Mouse (Mus musculus): ENCODE measurements at regions not wholly inside any gene's neighbourhood (a gene's known extent, or its start where the extent isn't known, plus 50 kb on each side); places are given as distances from the start of the nearest gene placed in this dataset.
"Not testable (repeated sequence)": the region's sequence is repeated elsewhere in the genome, so short reads cannot be mapped to it uniquely, and the experiment has no call there.

- intact Hi-C loops (cut with DNase I) = loop anchor here (10.0 kb wide), 1 partner anchor 158 kb away; no protein-coding TSS in a partner anchor
Measured at GRCm38 (mm10) chr8:99763012-99763411, 346.7 kb upstream of the Cdh8 start.

DNA sequence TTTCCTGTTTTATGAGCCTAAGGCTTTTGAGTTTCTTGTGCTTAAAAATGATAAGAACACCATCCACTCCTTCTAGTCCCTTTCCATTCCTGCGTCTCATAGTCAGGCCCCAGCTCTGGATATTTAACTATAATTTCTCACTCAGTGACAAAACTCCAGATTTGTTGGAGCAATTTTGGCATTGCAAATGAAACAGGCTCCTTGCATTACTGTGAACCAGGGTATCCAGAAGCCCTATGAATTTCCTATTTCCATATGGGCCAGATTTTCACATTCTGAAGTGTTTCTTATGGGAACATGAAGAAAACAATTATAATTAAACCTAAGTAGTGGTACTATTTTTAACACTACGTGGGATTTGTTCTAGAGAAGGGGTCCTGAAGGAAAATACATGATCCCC is 319.9 kb upstream of the Cdh8 start:
- intact Hi-C loops (cut with DNase I) = no loop called here

DNA sequence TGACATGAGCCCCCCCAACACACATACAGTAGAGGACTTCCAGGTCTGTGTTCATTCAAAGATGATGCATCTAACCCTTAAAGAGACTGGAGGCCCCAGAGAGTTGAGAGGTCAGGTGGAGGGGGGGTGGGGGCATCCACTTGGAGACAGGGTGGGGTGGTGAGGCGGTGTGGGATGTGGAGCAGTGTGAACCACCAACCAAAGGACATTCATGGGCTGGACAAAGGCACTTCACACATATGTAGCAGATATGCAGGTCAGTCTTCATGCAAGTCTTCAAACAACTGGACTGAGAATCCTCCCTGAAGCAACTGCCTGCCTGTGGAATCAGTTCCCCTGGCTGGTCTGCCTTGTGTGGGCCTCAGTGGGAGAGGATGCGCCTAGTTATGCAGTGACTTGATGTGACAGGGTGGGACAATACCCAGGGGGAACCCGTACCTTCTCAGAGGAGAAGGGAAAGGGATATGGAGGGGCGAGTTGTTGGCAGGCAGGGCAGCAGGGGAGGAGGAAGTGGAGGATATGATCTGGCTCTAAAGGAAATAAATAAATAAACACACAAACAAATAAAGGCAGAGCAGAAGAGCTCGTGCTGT is 308.5 kb upstream of the Cdh8 start:
- intact Hi-C loops (cut with DNase I) = no loop called here

- intact Hi-C loops (cut with DNase I) = no loop called here
Measured at GRCm38 (mm10) chr8:99718927-99719326, 302.7 kb upstream of the Cdh8 start.

- intact Hi-C loops (cut with DNase I) = no loop called here
Measured at GRCm38 (mm10) chr8:99681673-99682072, 265.4 kb upstream of the Cdh8 start.

- intact Hi-C loops (cut with DNase I) = not testable (repeated sequence)
Measured at GRCm38 (mm10) chr8:99679253-99679899, 263.1 kb upstream of the Cdh8 start.

- intact Hi-C loops (cut with DNase I) = not testable (repeated sequence)
Measured at GRCm38 (mm10) chr8:99667693-99668092, 251.4 kb upstream of the Cdh8 start.

- intact Hi-C loops (cut with DNase I) = no loop called here
Measured at GRCm38 (mm10) chr8:99651302-99651621, 235.0 kb upstream of the Cdh8 start.

DNA sequence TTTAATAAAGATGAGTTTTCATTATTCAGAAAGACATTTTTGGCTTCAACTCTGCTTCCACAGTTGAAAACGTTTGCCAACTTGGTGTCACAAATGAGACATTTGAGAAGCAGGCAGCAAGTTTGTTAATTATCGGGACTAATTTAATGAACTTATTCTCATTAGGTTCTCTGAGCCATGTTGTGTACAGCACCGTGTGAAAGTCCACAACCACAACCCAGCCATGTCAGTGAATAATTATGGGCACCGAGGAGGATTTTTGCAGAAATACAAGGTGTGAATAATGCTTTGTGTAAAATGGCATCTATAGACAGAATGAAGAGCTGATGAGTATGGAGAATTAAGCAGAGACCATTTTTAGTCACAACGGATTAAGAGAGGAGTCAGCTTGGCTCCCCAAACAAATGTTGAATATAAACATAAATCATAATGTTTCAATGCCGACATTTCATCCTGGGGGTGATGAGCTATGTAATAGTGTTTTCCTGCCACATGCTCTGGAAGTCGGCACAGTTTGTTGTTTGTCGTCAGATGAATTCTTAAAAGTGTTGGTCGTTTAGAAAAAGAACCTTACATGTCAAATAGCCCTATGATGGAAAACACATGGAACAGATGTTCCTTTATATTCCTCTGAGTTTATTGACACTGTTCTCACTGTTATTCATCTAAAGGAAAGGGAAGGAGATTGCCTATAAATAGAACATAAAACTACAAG is 234.5 kb upstream of the Cdh8 start:
- intact Hi-C loops (cut with DNase I) = no loop called here

DNA sequence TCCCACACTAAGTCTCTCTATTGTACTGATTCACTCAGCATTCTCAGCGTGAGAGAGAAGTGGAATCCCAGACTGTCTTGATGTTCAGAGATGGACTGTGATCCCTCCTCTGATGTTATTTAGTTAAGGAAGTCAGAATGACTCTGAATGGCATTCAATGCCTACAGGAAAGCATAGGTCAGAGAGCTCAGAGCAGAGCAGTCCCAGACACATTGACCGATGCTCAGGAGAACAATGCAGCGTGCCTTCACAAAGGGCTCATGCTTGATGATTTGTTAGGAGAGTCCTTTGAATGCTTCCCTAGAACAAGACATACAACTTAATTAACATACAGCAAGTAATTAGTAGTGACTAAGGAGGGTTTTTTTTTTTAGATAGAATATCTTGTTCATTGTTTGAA is 224.3 kb upstream of the Cdh8 start:
- intact Hi-C loops (cut with DNase I) = no loop called here

GRCm38 (mm10) chr8:99630958-99631357 is 214.7 kb upstream of the Cdh8 start:
- intact Hi-C loops (cut with DNase I) = not testable (repeated sequence)

DNA sequence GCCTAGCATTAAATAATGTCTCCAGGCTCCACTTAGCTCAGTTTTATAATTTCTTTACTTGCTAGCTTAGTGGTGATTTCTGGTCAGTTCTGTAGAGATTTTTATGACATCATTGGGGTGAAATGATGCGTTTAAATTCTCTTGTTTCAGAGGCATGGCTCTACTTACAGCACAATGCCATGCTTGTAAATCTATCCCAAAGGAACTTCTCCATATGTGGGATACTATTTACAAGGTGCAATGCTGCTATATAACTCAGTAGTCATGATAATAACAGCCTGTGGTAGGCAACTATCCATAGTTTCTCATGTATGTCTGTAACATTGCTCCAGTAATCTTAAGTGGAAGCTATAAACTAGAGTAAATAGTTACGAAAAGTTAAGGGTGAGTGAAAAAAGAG is 205.4 kb upstream of the Cdh8 start:
- intact Hi-C loops (cut with DNase I) = no loop called here

DNA sequence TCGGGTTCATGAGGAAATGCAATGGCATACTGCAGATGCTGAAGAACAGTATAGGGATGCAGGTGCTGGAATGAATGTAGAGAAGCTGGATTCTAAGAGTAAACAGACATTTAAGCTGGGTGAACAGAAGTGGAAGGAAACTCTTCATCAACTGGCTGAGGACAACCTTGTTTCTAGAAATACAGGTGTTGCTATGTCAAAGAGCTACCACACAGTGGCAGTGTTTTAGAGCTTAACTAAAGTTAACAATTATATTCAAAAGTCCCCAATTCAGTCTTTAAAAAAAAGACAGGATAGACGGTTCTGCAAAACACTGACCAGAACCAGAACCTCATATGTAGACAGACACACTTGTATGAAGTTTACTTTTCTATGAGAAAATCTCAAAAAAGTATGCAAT is 188.1 kb upstream of the Cdh8 start:
- intact Hi-C loops (cut with DNase I) = loop anchor here (5.0 to 10.0 kb wide), 3 partner anchors 160 to 1170 kb away; no protein-coding TSS in a partner anchor

- intact Hi-C loops (cut with DNase I) = no loop called here
Measured at GRCm38 (mm10) chr8:99591308-99592004, 175.2 kb upstream of the Cdh8 start.

DNA sequence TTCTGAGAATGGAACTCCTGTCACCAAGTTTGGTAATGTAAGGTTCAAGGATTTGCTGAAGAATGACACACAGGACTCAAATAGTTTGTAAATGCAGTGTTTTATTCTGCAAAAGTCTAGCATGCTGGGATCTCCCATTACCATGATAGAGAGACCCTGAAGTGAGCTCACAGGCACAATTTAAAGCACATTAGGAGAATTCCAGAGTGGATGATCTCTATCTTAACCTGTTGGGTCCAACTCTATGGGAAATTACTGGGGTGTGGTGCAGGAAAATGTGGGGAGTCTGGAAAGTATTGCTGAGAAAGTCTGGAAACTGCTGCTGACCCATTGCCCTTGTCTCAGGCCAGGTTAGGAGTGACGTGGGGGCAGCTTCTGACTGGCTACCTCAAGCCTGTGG is 127.8 kb upstream of the Cdh8 start:
- intact Hi-C loops (cut with DNase I) = no loop called here

DNA sequence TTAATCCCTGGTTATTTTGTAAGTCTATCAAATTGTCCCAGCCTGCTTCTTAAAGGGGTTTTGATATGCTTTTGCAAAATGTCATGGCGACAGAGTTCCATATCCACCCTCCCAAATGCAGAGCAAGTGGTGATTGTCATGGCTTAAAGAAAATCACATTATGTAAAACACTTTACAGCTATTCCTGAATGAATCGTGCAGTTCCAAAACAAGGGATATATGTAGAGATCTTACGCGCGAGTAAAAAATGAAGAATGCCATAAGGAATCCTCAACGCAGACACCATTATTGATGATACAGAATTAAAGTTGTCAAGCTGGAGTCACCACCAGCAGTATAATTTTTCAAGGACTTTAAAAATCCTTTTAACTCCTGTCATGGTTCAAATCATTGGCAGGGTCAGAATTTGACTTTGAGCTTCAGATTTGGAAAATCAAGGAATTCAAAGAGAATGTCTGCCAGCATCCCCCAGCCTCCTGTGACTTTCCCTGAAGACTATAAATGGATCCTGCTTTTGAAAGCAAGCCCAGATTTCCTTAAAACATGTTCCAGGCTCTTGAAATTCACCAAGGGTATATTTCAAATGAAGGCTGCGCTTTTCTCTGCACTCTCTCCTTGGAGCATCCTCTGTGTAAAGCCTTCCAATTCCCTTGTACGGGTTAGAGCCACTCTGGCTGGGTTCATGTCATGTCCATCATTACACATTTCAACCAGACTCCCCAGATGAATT is 116.6 kb upstream of the Cdh8 start:
- intact Hi-C loops (cut with DNase I) = no loop called here

- intact Hi-C loops (cut with DNase I) = no loop called here
Measured at GRCm38 (mm10) chr8:99502055-99502454, 85.8 kb upstream of the Cdh8 start.
